Mouse (Mus musculus): Measurements from ENCODE around the gene Tmem60. TPM values are rescaled to one million over a fixed set of nuclear protein-coding genes. Genes with fewer than 3 reads are reported as not detected.

The Tmem60 gene
- total RNA-seq, 1 experiment from 2014 or later = 12.5 TPM

DNA sequence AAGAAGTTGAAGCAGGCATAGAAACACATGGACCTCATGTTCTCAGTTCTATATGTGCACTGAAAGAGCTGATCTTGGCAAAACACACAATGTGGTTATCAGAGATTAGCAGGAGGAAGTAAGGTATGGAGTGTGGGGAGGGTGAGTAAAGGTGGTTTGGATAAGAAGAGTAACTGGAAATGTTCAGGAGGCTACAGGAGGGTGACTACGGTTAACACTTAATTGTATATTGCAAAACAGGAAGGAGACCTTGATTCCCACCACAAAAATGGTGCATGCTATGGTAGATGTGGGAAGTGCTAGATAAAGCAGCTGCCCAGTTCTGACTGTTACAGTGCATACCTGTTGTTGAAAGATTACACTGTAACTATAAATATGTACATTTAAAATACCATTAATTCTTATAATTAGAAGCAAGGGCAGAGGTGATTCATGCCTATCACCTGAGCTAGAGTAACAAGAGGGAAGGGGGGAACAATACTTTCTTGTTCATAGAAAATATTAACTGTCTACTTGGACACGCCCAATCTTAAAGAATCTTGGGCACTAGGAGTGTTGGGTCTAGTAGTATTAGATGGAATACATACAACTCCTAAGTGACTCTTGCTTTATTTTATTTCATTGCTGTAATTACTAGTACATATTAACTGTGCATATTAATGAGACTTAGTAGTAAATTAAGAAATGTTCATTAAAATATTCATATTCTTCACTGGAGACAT, 15.6 kb downstream of the Tmem60 start:
- ATAC-seq (replicated peaks; ENCODE audit: insufficient number of reproducible peaks, low FRiP score, low TSS enrichment, poor library complexity, severe bottlenecking) = no peak

DNA sequence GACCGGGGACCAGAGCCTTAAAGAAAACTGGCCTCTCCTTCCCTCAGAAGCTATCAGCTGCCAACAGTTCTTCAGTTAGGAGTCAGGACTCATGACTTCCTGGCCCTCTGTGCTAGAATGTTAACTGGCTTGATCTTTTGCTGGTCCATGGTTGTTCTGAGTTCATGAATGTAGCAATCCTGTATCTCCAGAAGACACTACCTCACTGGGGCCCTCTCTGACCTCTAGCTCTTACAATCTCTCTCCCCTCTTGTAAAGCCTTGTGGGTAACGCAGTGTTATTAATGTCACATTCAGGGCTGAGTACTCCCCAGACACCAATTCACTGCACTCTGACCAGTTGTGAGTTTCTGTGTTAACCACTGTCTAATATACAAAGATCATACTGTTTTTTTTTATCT, 22.7 kb downstream of the Tmem60 start:
- no peak for ATAC-seq (replicated peaks; ENCODE audit: insufficient number of reproducible peaks, low FRiP score, low TSS enrichment, poor library complexity, severe bottlenecking)

DNA sequence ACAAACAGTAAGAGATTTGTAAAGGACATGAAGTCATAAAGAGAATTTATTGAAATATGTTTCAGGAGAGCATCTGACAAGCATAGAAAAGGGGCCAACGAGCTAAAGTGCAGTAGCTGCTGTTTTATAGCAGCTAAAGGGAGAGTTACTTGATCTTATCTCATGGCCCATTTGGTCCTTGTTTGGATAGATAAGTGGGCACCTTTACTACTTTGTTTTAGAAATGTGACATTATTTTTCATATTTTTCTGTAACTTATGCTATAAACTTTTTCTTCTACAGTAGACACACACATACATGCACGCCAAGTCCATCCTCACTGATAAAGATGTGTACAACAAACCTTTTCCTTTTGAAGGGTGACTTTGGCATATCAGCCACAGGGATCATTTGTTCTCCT, 23.4 kb downstream of the Tmem60 start:
- ATAC-seq (replicated peaks; ENCODE audit: insufficient number of reproducible peaks, low FRiP score, low TSS enrichment, poor library complexity, severe bottlenecking) = no peak

DNA sequence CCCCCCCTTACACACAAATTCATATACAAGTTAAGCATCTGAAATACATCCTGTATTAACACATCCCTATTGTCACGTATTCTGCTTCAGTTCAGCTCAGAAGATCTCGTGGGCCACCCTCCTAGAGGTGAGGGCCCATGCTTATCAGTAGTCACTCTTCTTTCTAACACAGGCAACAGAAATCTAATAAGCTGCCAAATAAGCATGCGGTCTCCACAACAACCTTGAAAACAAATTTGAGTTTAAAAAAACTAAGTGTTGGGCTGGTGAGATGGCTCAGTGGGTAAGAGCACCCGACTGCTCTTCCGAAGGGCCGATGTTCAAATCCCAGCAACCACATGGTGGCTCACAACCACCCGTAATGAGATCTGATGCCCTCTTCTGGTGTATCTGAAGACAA, 24.2 kb downstream of the Tmem60 start:
- no peak for ATAC-seq (replicated peaks; ENCODE audit: insufficient number of reproducible peaks, low FRiP score, low TSS enrichment, poor library complexity, severe bottlenecking)

DNA sequence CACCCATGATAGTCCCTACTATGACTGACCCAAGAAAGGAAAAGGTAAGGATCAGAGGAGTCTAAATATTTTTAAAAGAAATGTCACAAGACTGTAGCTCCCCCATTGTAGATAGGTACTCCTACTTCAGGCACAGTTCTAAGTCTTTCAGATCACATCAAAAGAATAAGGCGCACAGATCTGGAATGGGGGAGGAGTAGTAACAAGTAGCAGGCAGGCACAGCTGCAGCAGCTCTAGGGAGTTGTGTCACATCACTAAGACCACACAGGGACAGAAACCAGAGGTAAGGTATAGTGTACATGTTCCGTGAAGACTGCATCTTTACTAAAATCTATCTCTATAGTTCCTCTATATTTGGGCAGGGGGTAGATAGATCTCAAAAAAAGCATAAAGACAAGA, 29.8 kb downstream of the Tmem60 start:
- no peak for ATAC-seq (replicated peaks; ENCODE audit: insufficient number of reproducible peaks, low FRiP score, low TSS enrichment, poor library complexity, severe bottlenecking)

DNA sequence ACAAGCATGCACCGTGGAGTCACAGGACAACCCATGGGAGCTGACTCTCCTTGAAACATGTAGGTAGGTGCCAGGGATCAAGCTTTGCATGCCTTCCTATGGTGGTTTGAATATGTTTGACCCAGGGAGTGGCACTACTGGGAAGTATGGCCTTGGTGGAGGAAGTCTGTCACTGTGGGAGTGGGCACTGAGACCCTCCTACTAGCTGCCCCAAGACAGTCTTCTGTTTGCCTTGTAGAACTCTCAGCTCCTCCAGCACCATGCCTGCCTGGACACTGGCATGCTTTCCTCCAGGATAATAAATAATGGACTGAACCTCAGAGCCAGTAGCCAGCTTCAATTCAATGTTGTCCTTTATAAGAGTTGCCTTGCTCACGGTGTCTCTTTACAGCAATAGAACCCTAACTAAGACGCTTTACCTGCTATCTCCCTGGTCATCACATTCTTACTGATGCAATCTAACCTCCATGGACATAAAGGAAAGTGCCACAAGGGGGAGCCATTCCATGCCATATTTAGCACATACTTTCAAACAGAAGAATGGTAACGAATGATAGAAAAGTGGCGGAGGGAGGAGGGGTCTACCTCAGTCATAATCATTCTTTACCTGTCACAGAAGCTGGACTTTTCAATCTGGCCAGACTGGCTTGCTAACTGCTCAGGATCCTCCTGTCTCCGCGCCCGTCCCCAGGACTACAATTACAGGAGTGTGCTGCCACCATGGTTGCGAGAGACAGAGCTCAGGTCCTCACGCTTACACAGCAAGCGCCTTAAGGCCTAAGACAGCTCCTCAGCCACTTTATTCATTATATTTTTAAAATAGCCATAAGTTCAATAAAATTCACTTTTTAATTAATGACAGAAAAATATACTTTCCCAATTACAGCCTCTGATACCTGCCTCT, 31.6 kb downstream of the Tmem60 start:
- ATAC-seq (replicated peaks; ENCODE audit: insufficient number of reproducible peaks, low FRiP score, low TSS enrichment, poor library complexity, severe bottlenecking) = peak; percentile 80

DNA sequence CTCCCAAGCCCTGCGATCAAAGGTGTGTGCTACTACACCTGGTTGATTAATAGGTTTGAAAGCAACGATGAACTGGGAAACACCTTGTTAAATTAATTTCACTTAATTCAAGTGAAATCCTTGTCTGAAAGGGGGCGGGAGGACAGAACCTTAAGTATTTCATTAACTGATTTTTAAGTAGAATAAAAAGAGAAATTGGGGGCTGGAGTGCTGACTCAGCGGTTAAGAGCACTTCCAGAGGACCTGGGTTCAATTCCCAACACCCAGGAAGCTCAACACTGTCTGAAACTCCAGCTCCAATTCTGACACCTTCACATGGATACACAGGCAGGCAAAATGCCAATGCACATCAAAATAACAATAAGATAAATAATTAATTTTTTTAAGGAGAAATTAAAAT, 37.0 kb downstream of the Tmem60 start:
- no peak for ATAC-seq (replicated peaks; ENCODE audit: insufficient number of reproducible peaks, low FRiP score, low TSS enrichment, poor library complexity, severe bottlenecking)

DNA sequence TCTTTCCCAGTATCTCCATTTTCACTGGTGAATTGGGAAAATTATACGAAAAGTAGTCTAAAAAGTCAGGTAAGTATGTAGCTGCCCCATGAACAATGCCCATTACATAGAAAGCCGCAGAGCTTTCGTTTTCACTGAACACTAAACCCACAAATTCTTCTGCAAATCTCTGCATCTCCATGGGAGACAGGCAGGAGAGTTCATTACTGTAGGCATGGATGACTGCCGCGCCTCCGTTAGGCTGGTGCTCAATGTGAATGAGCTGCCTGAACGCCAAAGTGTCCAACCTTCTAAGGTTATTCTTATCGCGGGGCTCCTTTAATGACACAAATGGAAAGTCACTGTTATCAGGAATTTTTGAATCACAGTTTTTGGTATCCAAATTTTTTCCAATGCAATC, 37.6 kb downstream of the Tmem60 start:
- ATAC-seq (replicated peaks; ENCODE audit: insufficient number of reproducible peaks, low FRiP score, low TSS enrichment, poor library complexity, severe bottlenecking) = no peak

DNA sequence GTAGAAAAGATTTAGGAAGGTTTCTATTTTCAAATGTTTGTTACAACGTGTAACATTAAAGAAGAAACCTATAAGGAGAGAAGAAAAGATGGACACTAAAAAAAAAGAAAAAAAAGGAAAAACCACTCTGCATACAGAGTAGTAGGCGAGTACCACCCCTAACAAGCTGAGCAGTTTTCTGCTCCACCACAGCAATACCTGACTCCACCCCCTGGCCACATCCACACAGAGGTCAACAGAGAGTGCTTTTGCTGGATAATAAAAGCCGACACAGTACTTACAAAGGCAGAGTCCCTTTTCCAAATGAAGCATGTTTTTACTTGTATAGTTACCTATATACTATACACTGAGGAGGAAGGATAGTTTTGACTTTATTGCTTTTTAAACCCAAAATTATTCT, 42.6 kb downstream of the Tmem60 start:
- ATAC-seq (replicated peaks; ENCODE audit: insufficient number of reproducible peaks, low FRiP score, low TSS enrichment, poor library complexity, severe bottlenecking) = no peak

DNA sequence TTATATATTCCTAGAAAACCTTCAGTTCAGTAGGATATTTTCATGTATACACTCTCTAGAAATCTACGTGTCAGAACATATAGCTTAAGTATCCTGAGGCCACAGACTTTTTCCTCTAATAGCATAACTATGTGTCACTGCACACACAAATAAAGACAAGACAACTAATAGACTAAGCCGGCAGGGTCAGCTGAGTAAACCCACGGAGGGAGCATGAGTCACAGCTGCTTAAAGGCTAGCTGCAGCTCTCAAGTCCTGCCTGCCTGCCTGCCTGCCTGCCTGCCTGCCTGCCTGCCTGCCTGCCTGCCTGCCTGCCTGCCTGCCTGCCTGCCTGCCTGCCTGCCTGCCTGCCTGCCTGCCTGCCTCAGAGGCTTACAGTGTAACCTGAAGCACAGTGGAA, 43.5 kb downstream of the Tmem60 start:
- no peak for ATAC-seq (replicated peaks; ENCODE audit: insufficient number of reproducible peaks, low FRiP score, low TSS enrichment, poor library complexity, severe bottlenecking)

DNA sequence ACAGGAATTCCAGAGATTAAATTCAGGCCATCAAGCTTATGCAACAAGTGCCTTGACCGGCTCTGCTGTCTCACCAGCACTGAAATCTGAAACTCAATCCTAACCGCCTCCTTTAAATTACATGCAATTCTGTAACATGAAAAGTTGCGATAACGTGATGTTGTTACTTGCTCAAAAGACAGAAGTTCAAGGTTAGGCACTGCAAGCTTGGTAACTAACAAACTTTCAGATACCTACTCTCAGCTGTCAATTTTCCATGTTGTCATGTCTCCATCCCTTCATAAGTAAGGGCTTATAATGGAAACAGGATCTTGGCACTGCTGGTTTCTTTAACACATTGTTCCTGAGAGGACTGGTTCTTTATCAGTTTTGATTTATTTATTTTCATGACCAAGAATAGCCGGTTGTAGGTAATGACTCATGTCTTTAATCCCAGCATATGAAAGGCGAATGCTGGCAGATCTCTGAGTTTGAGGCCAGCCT, 47.7 kb downstream of the Tmem60 start:
- ATAC-seq (replicated peaks; ENCODE audit: insufficient number of reproducible peaks, low FRiP score, low TSS enrichment, poor library complexity, severe bottlenecking) = no peak

DNA sequence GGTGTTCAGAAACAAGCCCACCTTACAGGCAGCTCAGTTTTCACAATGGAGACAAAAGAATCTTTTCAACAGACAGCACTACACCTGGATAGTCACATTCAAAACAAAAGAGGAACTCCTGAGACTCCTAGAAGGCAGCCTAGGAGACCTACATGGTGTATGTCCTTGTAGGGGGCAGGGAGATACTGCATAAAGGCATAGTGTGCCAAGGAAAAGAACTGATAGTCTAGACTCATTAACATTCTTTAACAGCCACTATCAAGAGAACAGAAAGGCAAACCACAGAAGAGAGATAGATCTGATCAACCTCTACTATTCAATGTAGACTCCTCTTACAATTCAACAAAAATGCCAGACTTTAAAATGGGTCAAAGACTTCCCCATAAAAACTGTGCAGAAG, 48.4 kb downstream of the Tmem60 start:
- ATAC-seq (replicated peaks; ENCODE audit: insufficient number of reproducible peaks, low FRiP score, low TSS enrichment, poor library complexity, severe bottlenecking) = no peak

DNA sequence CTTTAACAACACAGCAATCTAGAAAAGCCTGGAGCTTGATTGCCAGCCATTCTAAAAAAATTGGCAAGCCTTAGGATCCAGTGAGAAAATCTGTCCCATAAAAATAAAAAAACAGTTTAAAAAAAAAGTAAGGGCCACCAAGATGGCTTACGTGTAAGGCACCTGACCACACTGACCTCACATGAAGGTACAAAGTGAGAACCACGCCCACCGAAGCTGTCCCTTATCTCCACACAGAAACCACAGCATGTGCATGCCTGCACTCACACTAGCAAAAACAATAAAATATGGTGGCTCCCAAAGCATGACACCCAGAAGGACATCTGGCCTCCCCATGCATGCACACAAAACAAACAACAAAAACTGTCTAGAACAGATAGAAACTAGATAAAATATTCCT, 49.3 kb downstream of the Tmem60 start:
- ATAC-seq (replicated peaks; ENCODE audit: insufficient number of reproducible peaks, low FRiP score, low TSS enrichment, poor library complexity, severe bottlenecking) = no peak

DNA sequence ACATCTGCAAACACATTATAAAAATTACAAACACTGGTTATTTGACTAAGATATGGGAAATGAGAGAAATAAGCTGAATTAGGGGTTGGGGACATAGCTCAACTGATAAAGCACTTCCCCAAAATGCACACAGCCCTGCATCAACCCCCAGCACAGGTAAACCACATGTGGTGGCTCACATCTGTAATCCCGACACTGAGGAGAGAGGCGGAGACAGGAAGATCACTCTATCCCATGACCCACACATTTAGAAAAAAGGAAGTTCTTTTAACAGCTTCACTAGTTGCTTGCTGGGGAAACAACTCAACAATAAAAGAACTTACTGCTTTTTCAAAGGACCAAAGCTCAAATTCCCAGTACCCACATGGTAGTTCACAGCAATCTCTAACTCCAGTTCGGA, 50.6 kb downstream of the Tmem60 start:
- ATAC-seq (replicated peaks; ENCODE audit: insufficient number of reproducible peaks, low FRiP score, low TSS enrichment, poor library complexity, severe bottlenecking) = peak; percentile 71

DNA sequence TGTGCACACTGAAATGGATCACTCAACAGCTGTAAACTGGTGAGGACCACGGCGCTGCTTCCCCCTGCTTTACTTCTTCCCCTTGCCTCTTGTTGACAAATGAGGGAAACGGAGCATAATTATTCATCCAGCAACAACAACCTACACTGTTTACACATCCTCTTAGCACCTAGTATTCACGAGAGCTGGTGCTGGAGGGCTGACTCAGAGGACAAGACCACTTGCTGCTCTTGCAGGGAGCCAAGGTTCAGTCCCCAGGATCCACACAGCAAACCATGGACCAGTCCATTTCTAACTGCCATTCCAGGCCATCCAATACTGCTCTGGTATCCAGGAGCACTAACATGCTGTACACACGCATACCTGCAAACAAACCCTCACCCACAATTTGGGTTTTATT, 53.9 kb downstream of the Tmem60 start:
- ATAC-seq (replicated peaks; ENCODE audit: insufficient number of reproducible peaks, low FRiP score, low TSS enrichment, poor library complexity, severe bottlenecking) = no peak

Other genes starting within 250 kb of the Tmem60 start
- gene Phtf2, start 67 bp upstream of the Tmem60 start, total RNA-seq (2017) = 33.4 to 43.6 TPM (median 39.7 TPM) in 3 replicates
- gene Rsbn1l, start 74.2 kb downstream of the Tmem60 start, total RNA-seq (2017) = 46.5 to 65.5 TPM (median 51.9 TPM) in 3 replicates
- 113 to 194 TPM (median 152 TPM) in 3 replicates for gene Ptpn12, start 173.7 kb downstream of the Tmem60 start, total RNA-seq (2017)